Mouse (Mus musculus) urinary bladder, adult 18-20 months (tissue): ENCODE data around the gene Zranb3.
"Not testable (repeated sequence)": the region's sequence is repeated elsewhere in the genome, so short reads cannot be mapped to it uniquely, and the experiment has no call there.

ENCODE experiments used
- DNase-seq, 2 experiments: peaks; one replicate each; pipeline ENCODE4 v3.0.0; 2022; ENCODE audit warnings: low spot score in 2 of 2, mixed read lengths in 2 of 2

Zranb3 gene

GRCm38 (mm10) chr1:128060655-128061344 is 42.0 kb downstream of the Zranb3 start:
- no peak for DNase-seq

GRCm38 (mm10) chr1:128058625-128059024 is 44.2 kb downstream of the Zranb3 start:
- no peak for DNase-seq

GRCm38 (mm10) chr1:128057269-128057668 is 45.6 kb downstream of the Zranb3 start:
- DNase-seq, result no peak

GRCm38 (mm10) chr1:128046920-128047319 is 55.9 kb downstream of the Zranb3 start:
- no peak for DNase-seq

- no peak for DNase-seq
Observed at GRCm38 (mm10) chr1:128046455-128046854, 56.4 kb downstream of the Zranb3 start.

GRCm38 (mm10) chr1:128044181-128044580 is 58.7 kb downstream of the Zranb3 start:
- no peak for DNase-seq

- no peak for DNase-seq
Observed at GRCm38 (mm10) chr1:128036296-128036695, 66.6 kb downstream of the Zranb3 start.

GRCm38 (mm10) chr1:128032123-128032522 is 70.7 kb downstream of the Zranb3 start:
- no peak for DNase-seq

- no peak for DNase-seq
Observed at GRCm38 (mm10) chr1:128031524-128031923, 71.3 kb downstream of the Zranb3 start.

GRCm38 (mm10) chr1:128024363-128025114 is 78.3 kb downstream of the Zranb3 start:
- DNase-seq, result no peak

- DNase-seq, result no peak
Observed at GRCm38 (mm10) chr1:128020001-128020770, 82.7 kb downstream of the Zranb3 start.

GRCm38 (mm10) chr1:128016035-128016492 is 86.8 kb downstream of the Zranb3 start:
- no peak for DNase-seq

- DNase-seq, result no peak
Observed at GRCm38 (mm10) chr1:128013698-128014386, 89.0 kb downstream of the Zranb3 start.

- no peak for DNase-seq
Observed at GRCm38 (mm10) chr1:128009751-128010150, 93.1 kb downstream of the Zranb3 start.

- not testable (repeated sequence) for DNase-seq
Observed at GRCm38 (mm10) chr1:128006042-128006600, 96.7 kb downstream of the Zranb3 start.

- no peak for DNase-seq
Observed at GRCm38 (mm10) chr1:128004371-128004720, 98.5 kb downstream of the Zranb3 start.

- DNase-seq, result no peak
Observed at GRCm38 (mm10) chr1:128003712-128004370, 99.0 kb downstream of the Zranb3 start.

- no peak for DNase-seq
Observed at GRCm38 (mm10) chr1:128002159-128002558, 100.7 kb downstream of the Zranb3 start.

- DNase-seq, result not testable (repeated sequence)
Observed at GRCm38 (mm10) chr1:128000931-128001330, 101.9 kb downstream of the Zranb3 start.

- no peak for DNase-seq
Observed at GRCm38 (mm10) chr1:127993892-127994291, 109.0 kb downstream of the Zranb3 start.
